Mouse (Mus musculus) E14TG2a.4 (cell line): ENCODE measurements around the gene Rnase10.

Experiments used
- CTCF ChIP-seq: conservative IDR thresholded peaks from 2 replicates; pipeline ENCODE4 v1.5.1; 2014; ENCODE audit warnings: low read length
- POU5F1 ChIP-seq: IDR thresholded peaks from 2 replicates; pipeline ENCODE4 v1.6.1; 2014; ENCODE audit warnings: low read length, borderline replicate concordance

DNA sequence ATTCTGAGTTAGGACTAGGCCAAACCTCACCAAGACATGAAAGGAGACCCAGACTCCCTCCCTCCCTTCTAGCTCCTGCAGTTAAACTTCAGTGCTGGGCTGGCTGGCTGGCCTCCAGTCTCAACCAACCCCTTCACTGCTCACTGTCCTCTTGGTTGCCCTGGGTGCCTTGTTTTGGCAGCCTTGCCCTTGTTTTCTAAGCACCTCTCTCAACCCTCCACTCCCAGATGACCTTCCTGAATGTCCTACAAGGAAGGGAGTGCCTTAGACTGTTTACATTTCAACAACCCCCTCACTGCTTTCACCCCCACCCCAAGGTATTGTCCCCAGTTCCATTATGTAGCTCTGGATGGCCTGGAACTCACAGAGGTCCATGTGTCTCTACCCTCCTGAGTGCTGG, 27.9 kb upstream of the Rnase10 start:
- TF ChIP-seq CTCF: no peak
- TF ChIP-seq POU5F1: no peak
